Mouse (Mus musculus) liver, adult 2 months (tissue): ENCODE results near the gene Neu1.

Experiments used
- CTCF ChIP-seq: fragments of 200-500 bp; IDR thresholded peaks from 2 replicates; pipeline ENCODE4 v1.5.1; 2011; ENCODE audit warnings: low read depth, low read length, control low read depth
- POLR2A ChIP-seq: fragments of 200-500 bp; IDR thresholded peaks from 2 replicates; pipeline ENCODE4 v1.6.1; 2011; ENCODE audit warnings: low read length, control low read depth; ENCODE audit not compliant: insufficient read depth; ENCODE audit errors: extremely low read depth

GRCm38 (mm10) chr17:34897373-34898159 lies 33.5 kb upstream of the Neu1 start:
- TF ChIP-seq POLR2A (no peak), CTCF (no peak)
